Mouse (Mus musculus) skeletal muscle tissue, postnatal 0 days (tissue): ENCODE results near the gene Tstd1. TPM values are rescaled to one million over a fixed set of nuclear protein-coding genes. Genes with fewer than 3 reads are reported as not detected.

ENCODE experiments used
- polyA plus RNA-seq: library from polyadenylated mRNA; unstranded; fragments of >200 nt; fragmentation: Nextera tagmentation; extraction: Ambion mirVana; gene quantifications from 2 replicates; pipeline ENCODE4 v1.2.1, GENCODE M21; 2015

The Tstd1 gene
- 1.1 and 1.5 TPM in 2 replicates for polyA plus RNA-seq

DNA sequence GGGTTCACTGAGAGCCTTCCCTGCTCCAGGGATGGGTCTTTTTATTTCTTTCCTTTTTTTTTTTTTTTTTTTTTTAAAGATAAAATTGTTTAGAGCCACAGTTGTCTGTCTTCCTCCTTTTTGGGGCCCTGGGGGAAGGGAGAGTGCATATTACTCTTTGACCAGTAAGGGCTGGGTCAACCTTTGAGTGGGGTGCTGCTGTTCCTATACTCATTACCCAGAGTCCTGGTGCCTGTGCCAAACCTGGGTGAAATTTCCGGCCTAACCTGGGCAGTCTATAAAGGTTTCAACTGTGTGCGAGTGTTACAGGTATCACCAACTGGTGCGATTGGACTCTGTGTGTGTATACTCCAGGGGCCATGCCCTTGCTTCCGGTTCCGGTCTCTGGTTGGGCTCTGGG lies at the start of gene Tstd1:
TSS of gene Tstd1 (plus strand) at position 213 of the 400 bp plus-strand sequence.

DNA sequence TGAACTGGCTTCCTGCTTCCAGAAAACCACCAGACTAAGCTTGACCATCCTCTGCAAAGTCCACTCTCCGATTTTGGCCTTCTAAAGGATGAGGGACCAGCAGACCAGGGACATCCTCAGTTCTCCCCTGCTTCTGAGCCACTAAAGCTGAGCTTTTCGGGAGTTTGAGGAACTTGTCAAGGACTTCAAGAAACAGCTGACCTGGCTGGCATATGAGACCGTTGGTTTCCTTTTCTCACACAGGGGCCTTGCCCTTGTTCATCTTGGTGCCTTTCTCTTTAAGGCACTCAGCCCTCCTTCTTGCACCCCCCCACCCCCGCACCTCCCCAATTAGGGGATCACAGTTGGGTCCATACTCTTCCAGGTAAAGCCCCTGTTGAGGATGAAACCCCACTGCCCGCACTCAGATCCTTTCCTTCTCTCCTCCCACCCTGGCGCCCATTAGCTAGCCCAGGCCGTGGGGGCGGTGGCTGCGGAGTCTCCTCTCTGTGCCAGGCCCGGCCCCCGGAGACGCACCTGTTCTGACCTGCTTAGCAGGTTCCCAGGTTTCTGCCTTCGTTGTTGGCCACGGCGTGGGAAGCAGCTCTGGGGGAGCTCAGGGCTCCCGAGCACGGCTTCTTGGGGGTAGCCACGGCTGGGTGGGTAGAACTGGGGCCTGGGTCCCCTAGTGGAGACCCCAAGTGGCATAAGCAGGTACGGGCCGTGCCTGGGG lies 48.7 kb upstream of the Tstd1 start, which contains the start of gene Nectin4:
TSS of gene Nectin4 (plus strand) at position 255 of the 712 bp plus-strand sequence.

DNA sequence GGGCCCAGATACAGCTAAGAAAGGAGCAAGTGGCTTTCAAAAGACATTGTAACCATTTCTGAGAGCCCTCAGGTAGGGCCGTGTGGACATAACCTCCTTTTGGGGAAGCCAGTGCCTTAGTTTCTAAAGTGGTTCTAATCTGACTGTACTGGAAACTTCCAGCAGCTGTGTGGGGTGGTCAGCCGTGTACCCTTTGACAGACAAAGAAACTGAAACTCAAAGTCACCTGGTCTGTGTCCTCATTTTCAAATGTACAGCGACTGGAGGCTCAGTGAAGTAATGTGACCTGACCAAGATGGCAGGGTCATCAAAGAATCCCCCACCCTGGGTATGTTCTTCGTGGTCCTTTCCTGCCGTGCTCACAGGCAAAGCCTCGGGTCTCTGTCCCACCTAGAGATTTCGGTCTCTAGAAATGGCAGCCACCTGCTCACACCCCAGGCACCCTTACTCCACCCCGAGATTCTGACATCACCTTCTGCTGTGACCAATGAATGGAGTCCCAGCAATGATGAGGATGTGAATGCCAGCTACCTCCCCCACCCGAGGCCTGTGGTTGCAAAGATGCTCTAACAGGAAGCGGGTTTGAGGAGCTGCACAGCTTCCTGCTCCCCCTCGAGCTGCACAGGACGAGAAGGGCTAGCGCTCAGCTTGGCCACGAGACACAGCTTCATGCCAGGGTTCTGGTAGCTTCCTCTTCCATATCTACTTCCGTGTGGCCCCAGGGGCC lies 30.1 kb upstream of the Tstd1 start, which contains the start of gene Arhgap30:
TSS of gene Arhgap30 (plus strand) at position 579 of the 727 bp plus-strand sequence.

DNA sequence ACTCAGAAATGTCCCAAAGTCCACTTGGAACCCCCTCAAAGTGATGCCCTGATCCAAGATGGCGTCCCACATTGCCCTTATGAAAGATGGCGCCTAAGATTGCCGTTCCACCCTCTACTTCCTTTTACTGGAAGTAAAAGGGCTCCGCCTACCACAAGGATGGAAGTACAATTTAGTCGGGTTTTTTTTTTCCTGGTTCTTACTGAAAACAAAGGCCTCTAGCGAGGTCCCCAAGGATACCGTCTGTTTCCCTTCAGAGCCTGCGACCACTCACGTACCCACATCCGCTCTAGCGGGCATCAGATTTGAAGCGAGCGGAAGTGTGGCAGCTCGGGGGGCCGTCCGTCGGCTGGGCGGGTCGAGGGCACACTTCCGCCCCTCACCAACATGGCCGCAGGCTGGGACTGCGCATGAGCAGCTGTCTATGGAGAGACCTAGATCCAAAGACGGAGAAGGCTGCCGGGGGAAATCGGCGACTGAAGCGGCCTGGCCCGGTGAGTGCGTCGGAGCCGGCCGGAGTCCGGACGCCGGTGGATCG lies 7.7 kb upstream of the Tstd1 start, which contains the start of gene Usf1:
TSS of gene Usf1 (plus strand) at position 367 of the 538 bp plus-strand sequence.

GRCm38 (mm10) chr1:171437264-171438013 lies 18.8 kb downstream of the Tstd1 start, which contains the start of gene F11r:
TSS of gene F11r (plus strand) at chr1:171437535.

Other genes with a start within 250 kb of the Tstd1 start
- 4.4 and 6.3 TPM in 2 replicates for gene Pcp4l1, start 222.6 kb upstream of the Tstd1 start, polyA plus RNA-seq
- 0.22 and 0.23 TPM in 2 replicates for gene Nr1i3, start 204.9 kb upstream of the Tstd1 start, polyA plus RNA-seq
- gene Tomm40l, start 196.4 kb upstream of the Tstd1 start, polyA plus RNA-seq = 25.0 and 27.9 TPM in 2 replicates
- gene Apoa2, start 193.8 kb upstream of the Tstd1 start, polyA plus RNA-seq = 8.5 and 10.4 TPM in 2 replicates
- 73.3 and 108 TPM in 2 replicates for gene Fcer1g, start 184.5 kb upstream of the Tstd1 start, polyA plus RNA-seq
- gene Adamts4, start 168.5 kb upstream of the Tstd1 start, polyA plus RNA-seq = 6.3 and 7.5 TPM in 2 replicates
- 474 and 493 TPM in 2 replicates for gene Ndufs2, start 167.5 kb upstream of the Tstd1 start, polyA plus RNA-seq
- 23.7 and 25.4 TPM in 2 replicates for gene B4galt3, start 148.5 kb upstream of the Tstd1 start, polyA plus RNA-seq
- 18.2 and 22.7 TPM in 2 replicates for gene Ppox, start 137.7 kb upstream of the Tstd1 start, polyA plus RNA-seq
- gene Usp21, start 130.9 kb upstream of the Tstd1 start, polyA plus RNA-seq = 23.7 and 24.2 TPM in 2 replicates
- gene Ufc1, start 123.8 kb upstream of the Tstd1 start, polyA plus RNA-seq = 77.6 and 87.2 TPM in 2 replicates
- 31.9 and 35.7 TPM in 2 replicates for gene Dedd, start 89.7 kb upstream of the Tstd1 start, polyA plus RNA-seq
- 27.6 and 32.2 TPM in 2 replicates for gene Nit1, start 73.2 kb upstream of the Tstd1 start, polyA plus RNA-seq
- 98.8 and 101 TPM in 2 replicates for gene Pfdn2, start 73.2 kb upstream of the Tstd1 start, polyA plus RNA-seq
- gene Klhdc9, start 58.1 kb upstream of the Tstd1 start, polyA plus RNA-seq = 1.3 and 1.7 TPM in 2 replicates
- gene Nectin4, start 48.8 kb upstream of the Tstd1 start, polyA plus RNA-seq = 0.24 and 1.5 TPM in 2 replicates
- 1.8 and 2.5 TPM in 2 replicates for gene Arhgap30, start 29.9 kb upstream of the Tstd1 start, polyA plus RNA-seq
- 34.2 and 34.8 TPM in 2 replicates for gene Usf1, start 7.6 kb upstream of the Tstd1 start, polyA plus RNA-seq
- gene F11r, start 18.7 kb downstream of the Tstd1 start, polyA plus RNA-seq = 20.5 and 28.3 TPM in 2 replicates
- gene Alyref2, start 84.6 kb downstream of the Tstd1 start, polyA plus RNA-seq = 11.3 and 13.8 TPM in 2 replicates
- gene Itln1, start 116.4 kb downstream of the Tstd1 start, polyA plus RNA-seq = not detected in 2 replicates
- gene Cd244a, start 140.3 kb downstream of the Tstd1 start, polyA plus RNA-seq = 0.16 TPM in 1 of 2 replicates, not detected in the other
- gene Ly9, start 188.5 kb downstream of the Tstd1 start, polyA plus RNA-seq = 0.24 and 0.38 TPM in 2 replicates
- 0.17 TPM in 1 of 2 replicates, not detected in the other for gene Slamf7, start 234.2 kb downstream of the Tstd1 start, polyA plus RNA-seq